Mouse (Mus musculus) lung, embryonic 15.5 days (tissue): ENCODE data around the gene E130114P18Rik. TPM values are rescaled to one million over a fixed set of nuclear protein-coding genes. Genes with fewer than 3 reads are reported as not detected.

Experiments used
- ATAC-seq: fragments of 200-750 bp; cut with Nextera tagmentation; 2 replicates; pipeline ENCODE4 v1.8.0; 2017; ENCODE audit warnings: moderate number of reproducible peaks, borderline replicate concordance; ENCODE audit not compliant: low FRiP score, low TSS enrichment; ENCODE audit errors: extremely low read depth
- H3K27ac ChIP-seq: fragments of 300-500 bp; sonication (generic); 2 replicates; pipeline ENCODE4 v1.5.1; 2015; ENCODE audit warnings: moderate library complexity, mild to moderate bottlenecking, inconsistent platforms
- H3K27me3 ChIP-seq: fragments of 300-500 bp; sonication (generic); 2 replicates; pipeline ENCODE4 v1.6.1; 2015; ENCODE audit warnings: inconsistent platforms
- H3K36me3 ChIP-seq: fragments of 300-500 bp; sonication (generic); 2 replicates; pipeline ENCODE4 v1.6.1; 2015; ENCODE audit warnings: inconsistent platforms
- H3K4me1 ChIP-seq: fragments of 300-500 bp; sonication (generic); 2 replicates; pipeline ENCODE4 v1.6.1; 2015; ENCODE audit warnings: inconsistent platforms
- H3K4me2 ChIP-seq: fragments of 300-500 bp; sonication (generic); 2 replicates; pipeline ENCODE4 v1.6.1; 2015; ENCODE audit warnings: inconsistent platforms, mild to moderate bottlenecking, moderate library complexity
- H3K4me3 ChIP-seq: fragments of 300-500 bp; sonication (generic); 2 replicates; pipeline ENCODE4 v1.5.1; 2015; ENCODE audit warnings: mild to moderate bottlenecking, inconsistent platforms
- H3K9ac ChIP-seq: fragments of 300-500 bp; sonication (generic); 2 replicates; pipeline ENCODE4 v1.6.1; 2015; ENCODE audit warnings: inconsistent platforms
- H3K9me3 ChIP-seq: fragments of 300-500 bp; sonication (generic); 2 replicates; pipeline ENCODE4 v1.6.1; 2016; ENCODE audit warnings: inconsistent platforms
- WGBS: fragments of 180-500 bp; shearing (Covaris S2); methylation state at CpG from one replicate; pipeline ENCODE4 v1.1.7; 2015; 5-methylcytosine and 5-hydroxymethylcytosine counted together
- polyA plus RNA-seq: library from polyadenylated mRNA; unstranded; fragments of >200 nt; fragmentation: Nextera tagmentation; extraction: Ambion mirVana; gene quantifications from 2 replicates; pipeline ENCODE4 v1.2.1, GENCODE M21; 2015

The E130114P18Rik gene
- polyA plus RNA-seq, 1 experiment from 2014 or later = 0.44 TPM

DNA sequence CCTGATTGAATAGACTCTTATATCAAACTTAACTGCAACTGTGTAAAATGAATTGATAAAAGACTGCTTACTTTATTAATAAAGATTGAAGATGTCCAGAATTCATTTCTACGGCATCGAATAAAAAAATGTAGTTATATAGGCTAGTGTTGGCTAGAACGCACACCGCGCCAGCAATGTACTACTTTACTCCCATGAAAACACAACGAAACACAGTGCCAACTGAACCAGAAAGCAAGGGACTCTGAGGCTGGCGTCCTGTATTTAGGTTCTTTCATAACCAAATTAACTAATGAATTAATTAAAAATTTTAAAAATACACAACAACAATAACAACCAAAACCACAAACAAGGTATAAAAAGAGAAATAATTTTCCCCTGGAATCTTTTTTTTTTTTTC lies 197.0 kb downstream of the E130114P18Rik start:
- H3K27me3 ChIP-seq = no peaks in the 10 kb centered on the region
- H3K9ac ChIP-seq = no peak overlapping the region
- H3K4me3 ChIP-seq = no peak overlapping the region
- no peak overlapping the region for H3K4me2 ChIP-seq
- H3K27ac ChIP-seq = no peak overlapping the region
- ATAC-seq = no peak
- no peaks in the 10 kb centered on the region for H3K9me3 ChIP-seq
- H3K36me3 ChIP-seq = no peaks in the 10 kb centered on the region
- WGBS = 92% methylated on average over 7 of the region's 7 CpGs
- H3K4me1 ChIP-seq = 0 out of 2 replicates have a peak, but pooled peaks cover 6% of the 10 kb centered on the region

DNA sequence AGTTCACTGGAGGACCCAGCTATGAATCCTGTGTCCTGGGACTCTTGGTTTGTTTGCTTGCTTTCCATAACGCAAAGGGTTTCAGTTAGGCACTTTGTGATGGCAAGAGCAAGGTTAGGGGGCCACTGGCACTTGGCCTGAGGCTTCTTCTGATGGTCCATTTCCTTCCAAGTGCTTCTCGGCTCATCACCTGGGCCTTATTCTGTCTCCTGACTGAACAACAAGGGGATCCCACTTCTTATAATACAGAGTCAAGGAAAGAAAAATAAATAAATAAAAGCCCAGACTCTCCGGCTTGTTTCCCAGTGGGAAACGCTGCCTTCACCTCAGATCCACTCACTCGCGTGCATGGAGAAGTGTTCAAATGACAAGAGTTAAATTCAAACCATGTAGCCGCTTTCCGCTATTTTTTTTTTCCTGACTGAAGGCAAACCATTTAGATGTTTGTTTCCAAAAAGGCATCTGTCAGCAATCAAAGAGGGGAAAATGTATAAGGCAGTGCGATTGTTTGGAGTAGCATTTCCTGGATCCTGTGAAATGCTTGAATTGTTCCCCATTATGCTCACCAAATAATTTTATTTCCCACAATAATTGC lies 199.2 kb downstream of the E130114P18Rik start:
- ATAC-seq = no peak
- no peak overlapping the region for H3K4me3 ChIP-seq
- WGBS = 69% methylated on average over 9 of the region's 9 CpGs

DNA sequence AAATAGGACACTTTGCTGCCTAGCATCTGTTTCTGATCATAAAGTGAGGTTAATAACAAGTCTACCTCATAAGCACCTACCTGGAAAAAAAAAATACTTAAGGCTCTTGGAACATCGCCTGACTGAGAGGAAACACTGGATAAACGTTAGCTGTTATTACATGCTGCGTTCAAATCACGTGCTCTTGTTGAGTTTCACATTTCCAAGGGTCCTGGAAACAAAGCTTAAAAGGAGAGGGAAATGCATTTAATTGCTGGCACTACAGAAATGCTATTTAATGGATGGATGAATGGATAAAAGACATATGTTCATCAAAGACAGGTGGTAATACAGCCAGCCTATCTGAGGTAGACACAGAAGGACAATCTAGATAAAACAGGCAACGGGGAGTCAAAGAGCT lies 200.4 kb downstream of the E130114P18Rik start:
- H3K9me3 ChIP-seq = no peaks in the 10 kb centered on the region
- no peak overlapping the region for H3K4me2 ChIP-seq
- no peaks in the 10 kb centered on the region for H3K27me3 ChIP-seq
- H3K4me3 ChIP-seq = no peak overlapping the region
- no peaks in the 10 kb centered on the region for H3K36me3 ChIP-seq
- no peak overlapping the region for H3K9ac ChIP-seq
- 0 out of 2 replicates have a peak, but pooled peaks cover 9% of the 10 kb centered on the region for H3K4me1 ChIP-seq
- WGBS = 67% methylated on average over 5 of the region's 5 CpGs
- no peak overlapping the region for H3K27ac ChIP-seq
- ATAC-seq = no peak

More for the DNA sequence above, 199.2 kb downstream of the E130114P18Rik start:
- H3K27ac ChIP-seq = no peak overlapping the region
- H3K36me3 ChIP-seq = no peaks in the 10 kb centered on the region
- 0 out of 2 replicates have a peak, but pooled peaks cover 9% of the 10 kb centered on the region for H3K4me1 ChIP-seq
- H3K9ac ChIP-seq = no peak overlapping the region
- H3K27me3 ChIP-seq = no peaks in the 10 kb centered on the region
- H3K9me3 ChIP-seq = no peaks in the 10 kb centered on the region
- H3K4me2 ChIP-seq = no peak overlapping the region

DNA sequence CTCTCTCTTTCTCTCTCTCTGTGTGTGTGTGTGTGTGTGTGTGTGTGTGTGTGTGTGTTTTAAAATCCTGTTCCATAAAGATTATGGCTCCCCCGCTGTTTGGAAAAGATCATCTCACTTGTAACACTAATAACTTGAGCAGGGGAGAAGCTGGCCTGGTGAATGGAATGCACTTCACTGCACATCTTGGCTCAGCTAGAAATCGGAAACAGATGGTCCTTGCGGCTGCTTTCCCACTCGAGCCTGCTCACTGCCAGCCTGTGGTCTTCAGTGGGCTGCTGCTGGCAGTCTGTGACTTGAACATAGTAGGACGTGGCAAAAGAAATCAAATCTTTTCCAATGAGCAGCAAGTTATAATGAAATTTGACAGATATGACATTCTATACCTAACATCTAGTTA lies 202.4 kb downstream of the E130114P18Rik start:
- Histone ChIP-seq H3K4me2 (no peak overlapping the region), H3K9me3 (no peaks in the 10 kb centered on the region), H3K4me3 (no peak overlapping the region), H3K9ac (no peak overlapping the region), H3K27ac (no peak overlapping the region), H3K4me1 (0 out of 2 replicates have a peak, but pooled peaks cover 9% of the 10 kb centered on the region), H3K27me3 (no peaks in the 10 kb centered on the region), H3K36me3 (no peaks in the 10 kb centered on the region)
- WGBS = 10% methylated on average over 5 of the region's 5 CpGs
- ATAC-seq = no peak

DNA sequence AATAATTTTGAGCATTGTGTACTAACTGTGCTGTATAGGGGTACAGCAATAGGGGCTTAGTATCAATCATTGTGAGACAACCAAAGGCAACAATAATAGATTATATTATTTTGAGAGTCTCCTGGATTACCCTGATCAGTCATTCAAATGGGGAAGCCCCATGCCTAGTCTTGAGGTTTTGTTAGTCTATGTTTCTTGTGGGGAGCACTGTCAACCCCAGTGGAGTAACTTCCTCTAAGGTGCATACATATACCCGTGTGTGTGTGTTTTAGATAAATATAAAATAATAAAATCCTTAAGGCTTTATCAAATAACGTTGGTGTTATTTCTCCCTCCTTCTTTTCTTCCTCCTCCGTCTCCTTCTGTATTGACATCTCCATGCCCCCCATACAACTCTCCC lies 208.6 kb downstream of the E130114P18Rik start:
- 71% methylated on average over 3 of the region's 3 CpGs for WGBS
- Histone ChIP-seq H3K4me2 (no peak overlapping the region), H3K27me3 (no peaks in the 10 kb centered on the region), H3K27ac (no peak overlapping the region), H3K9ac (no peak overlapping the region), H3K4me3 (no peak overlapping the region), H3K36me3 (no peaks in the 10 kb centered on the region), H3K9me3 (no peaks in the 10 kb centered on the region), H3K4me1 (no peaks in the 10 kb centered on the region)
- no peak for ATAC-seq

DNA sequence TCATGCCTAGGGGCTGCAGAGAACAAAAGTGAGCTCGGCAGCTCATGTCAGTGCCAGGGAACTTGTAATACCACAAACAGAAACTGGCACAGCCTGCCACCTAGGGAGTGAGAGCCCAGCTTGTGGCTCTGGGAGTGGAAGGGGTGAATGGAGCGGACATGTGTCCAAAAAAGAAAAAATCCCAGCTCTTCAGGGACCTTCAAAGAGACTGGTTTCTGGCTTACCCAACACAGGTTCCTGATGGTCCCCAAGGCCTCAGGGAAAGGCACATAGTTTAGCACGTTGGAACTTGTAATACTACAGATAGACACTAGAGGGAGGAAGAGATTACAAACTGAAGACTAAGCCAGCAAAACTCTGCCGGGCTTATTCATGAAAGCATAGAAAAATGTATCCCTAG lies 213.2 kb downstream of the E130114P18Rik start:
- Histone ChIP-seq H3K27me3 (no peaks in the 10 kb centered on the region), H3K9ac (no peak overlapping the region), H3K36me3 (no peaks in the 10 kb centered on the region), H3K4me1 (no peaks in the 10 kb centered on the region), H3K9me3 (no peaks in the 10 kb centered on the region), H3K27ac (no peak overlapping the region), H3K4me2 (no peak overlapping the region), H3K4me3 (no peak overlapping the region)
- WGBS = 46% methylated on average over 4 of the region's 4 CpGs
- no peak for ATAC-seq

DNA sequence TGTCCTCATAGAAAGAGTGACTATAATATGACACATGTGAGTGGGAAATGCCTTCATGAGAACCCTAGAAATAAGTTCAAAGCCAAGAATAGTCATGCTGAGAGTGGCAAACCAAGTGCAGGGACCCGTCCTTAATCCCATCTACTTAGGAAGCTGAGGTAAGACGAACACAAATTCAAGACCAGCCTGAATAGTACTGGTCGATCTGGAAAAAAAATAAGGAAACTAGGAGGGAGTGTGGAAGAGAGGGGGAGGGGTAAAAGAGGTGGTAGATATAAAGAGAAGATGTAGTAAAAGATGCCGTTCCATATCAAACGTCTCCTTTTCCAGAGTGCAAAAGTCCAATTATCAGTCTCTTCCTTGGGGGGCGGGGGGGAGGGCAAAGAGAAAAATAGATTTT lies 213.7 kb downstream of the E130114P18Rik start:
- no peak for ATAC-seq
- no peak overlapping the region for H3K4me3 ChIP-seq
- H3K36me3 ChIP-seq = no peaks in the 10 kb centered on the region
- 79% methylated on average over 6 of the region's 6 CpGs for WGBS
- H3K9ac ChIP-seq = no peak overlapping the region
- no peaks in the 10 kb centered on the region for H3K9me3 ChIP-seq
- no peaks in the 10 kb centered on the region for H3K4me1 ChIP-seq
- no peak overlapping the region for H3K4me2 ChIP-seq
- no peaks in the 10 kb centered on the region for H3K27me3 ChIP-seq
- no peak overlapping the region for H3K27ac ChIP-seq

DNA sequence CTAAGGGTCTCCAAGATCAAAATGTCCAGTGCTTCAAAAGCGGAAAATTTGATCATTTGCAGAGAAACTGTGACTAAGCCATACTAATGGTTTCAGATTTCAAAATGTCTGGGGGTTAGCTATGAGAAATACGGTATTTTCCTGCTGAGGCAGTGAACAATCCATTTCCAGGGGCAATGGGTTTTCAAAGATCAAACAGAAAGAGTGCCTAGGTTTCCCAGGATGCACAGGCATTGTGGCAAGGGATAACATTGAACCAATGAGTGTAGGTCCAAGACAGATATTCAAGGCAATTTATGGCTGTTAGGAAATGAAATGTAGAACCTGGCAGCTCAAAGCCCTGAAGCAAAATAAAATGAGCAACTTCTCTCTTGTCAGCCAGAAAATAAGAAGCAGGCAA lies 220.3 kb downstream of the E130114P18Rik start:
- no peaks in the 10 kb centered on the region for H3K36me3 ChIP-seq
- no peak overlapping the region for H3K27ac ChIP-seq
- no peak overlapping the region for H3K9ac ChIP-seq
- WGBS = 57% methylated on average over 2 of the region's 2 CpGs
- H3K4me3 ChIP-seq = no peak overlapping the region
- H3K4me1 ChIP-seq = no peaks in the 10 kb centered on the region
- no peak overlapping the region for H3K4me2 ChIP-seq
- ATAC-seq = no peak
- no peaks in the 10 kb centered on the region for H3K9me3 ChIP-seq
- no peaks in the 10 kb centered on the region for H3K27me3 ChIP-seq

DNA sequence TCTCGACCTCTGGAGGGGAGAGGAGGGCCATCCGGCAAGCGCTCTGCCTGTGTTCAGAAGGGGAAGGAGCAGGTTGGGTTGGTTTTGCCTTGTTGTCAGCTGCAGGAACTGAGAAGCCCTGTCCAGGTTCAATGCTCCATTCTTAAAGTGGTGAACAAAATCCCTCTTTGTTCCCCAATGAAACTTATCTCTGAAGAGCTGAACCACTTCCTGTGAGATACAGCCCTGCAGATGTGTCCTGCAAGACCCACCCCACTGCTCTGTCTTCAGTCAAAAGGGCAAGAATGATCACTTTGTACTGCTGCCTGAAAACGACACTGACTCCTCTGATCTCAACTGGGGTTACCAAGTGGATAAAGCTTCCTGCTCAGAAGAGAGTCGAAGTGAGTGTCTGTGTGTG lies 233.9 kb downstream of the E130114P18Rik start:
- 0 out of 2 replicates have a peak, but pooled peaks have one; percentile 19 for ATAC-seq

DNA sequence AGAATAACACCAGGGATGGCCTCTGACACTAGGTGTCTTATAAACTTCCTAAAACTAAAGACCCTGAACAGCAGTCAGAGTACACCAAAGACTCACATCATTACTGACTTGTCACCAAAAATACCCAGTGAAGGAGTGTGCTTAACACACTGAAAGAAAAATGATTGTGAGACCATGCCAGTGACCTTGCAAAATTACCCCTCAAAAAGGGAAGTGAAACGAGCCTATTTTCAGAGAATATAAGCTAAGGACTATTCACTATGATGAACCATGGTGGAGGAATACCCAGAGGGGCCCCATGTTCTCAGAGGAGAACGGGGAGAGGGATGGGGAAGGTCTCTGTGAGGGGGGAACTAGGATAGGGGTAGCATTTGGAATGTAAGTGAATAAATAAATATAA lies 245.8 kb downstream of the E130114P18Rik start:
- Histone ChIP-seq H3K9me3 (no peaks in the 10 kb centered on the region), H3K4me3 (no peak overlapping the region)

More for the DNA sequence above, 233.9 kb downstream of the E130114P18Rik start:
- no peak overlapping the region for H3K4me2 ChIP-seq
- H3K4me3 ChIP-seq = no peak overlapping the region
- no peaks in the 10 kb centered on the region for H3K36me3 ChIP-seq
- no peak overlapping the region for H3K9ac ChIP-seq
- H3K4me1 ChIP-seq = 0 out of 2 replicates have a peak, but pooled peaks cover 6% of the 10 kb centered on the region
- WGBS = 26% methylated on average over 5 of the region's 5 CpGs
- H3K27ac ChIP-seq = no peak overlapping the region
- H3K27me3 ChIP-seq = no peaks in the 10 kb centered on the region
- no peaks in the 10 kb centered on the region for H3K9me3 ChIP-seq

DNA sequence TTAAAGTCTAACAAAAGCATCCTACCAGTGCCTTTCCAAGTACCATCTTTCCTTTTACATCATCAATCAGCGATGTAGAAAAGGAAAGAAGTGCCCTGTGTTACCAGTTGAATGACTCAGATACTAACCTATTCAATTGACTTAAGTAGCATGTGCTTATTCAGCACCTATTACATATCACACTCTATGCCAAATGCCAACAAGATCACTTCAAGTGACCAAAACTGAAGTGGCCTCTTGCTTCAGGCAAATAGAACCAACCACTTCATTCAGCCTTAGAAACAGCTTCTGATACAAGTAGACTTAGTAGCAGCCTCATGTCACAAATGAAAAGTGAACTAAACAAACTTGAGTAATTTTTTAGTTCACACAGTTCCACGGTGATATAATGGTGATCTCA lies 249.4 kb downstream of the E130114P18Rik start:
- 45% methylated on average over 2 of the region's 2 CpGs for WGBS

More for the DNA sequence above, 245.8 kb downstream of the E130114P18Rik start:
- 40% methylated on average over 2 of the region's 2 CpGs for WGBS
- Histone ChIP-seq H3K4me1 (no peaks in the 10 kb centered on the region), H3K27me3 (no peaks in the 10 kb centered on the region), H3K4me2 (no peak overlapping the region), H3K36me3 (no peaks in the 10 kb centered on the region), H3K27ac (no peak overlapping the region), H3K9ac (no peak overlapping the region)
- ATAC-seq = no peak

More for the DNA sequence above, 249.4 kb downstream of the E130114P18Rik start:
- H3K27me3 ChIP-seq = no peaks in the 10 kb centered on the region
- H3K36me3 ChIP-seq = no peaks in the 10 kb centered on the region
- H3K4me3 ChIP-seq = no peak overlapping the region
- H3K27ac ChIP-seq = no peak overlapping the region
- H3K4me1 ChIP-seq = no peaks in the 10 kb centered on the region
- no peak overlapping the region for H3K9ac ChIP-seq
- ATAC-seq = peak; percentile 39; the same call in 1 of the 2 replicates
- H3K9me3 ChIP-seq = no peaks in the 10 kb centered on the region
- H3K4me2 ChIP-seq = no peak overlapping the region
